15 mouse cellular contexts compared by ENCODE assay signal in genomic region chr7:139685336-139685735, GRCm38 (mm10). TPM values are rescaled to one million over a fixed set of nuclear protein-coding genes. Genes with fewer than 3 reads are reported as not detected.
DNase-seq lines count a peak whose midpoint lies in the region; ATAC-seq lines count a peak whose summit lies in the region.
"Had no signal": no experiment of that assay in that cellular context is flagged by ENCODE, and none has a peak within 500 bp of the region (broad histone marks: within the 10 kb centered on the region; RNA-seq: fewer than 3 reads in every experiment).

No protein-coding gene starts in this region.

- peak; percentile 23; the same call in 1 of the 2 replicates for ATAC-seq in kidney, embryonic 15.5 days (replicated peaks; ENCODE audit: low FRiP score)

- peak; percentile 14 for DNase-seq in cerebellum, adult 11-12 months
- no peak for DNase-seq in cerebellum, adult 8-10 months
- DNase-seq in kidney, adult 8-10 months = no peak
- peak; percentile 46 for DNase-seq in thymus, postnatal 0 days (ENCODE audit: low spot score)
- no peak for DNase-seq in thymus, postnatal 36 days
- DNase-seq in retina, postnatal 7 days (ENCODE audit: low read depth, low spot score) = peak; percentile 28
- no peak for DNase-seq in spleen, adult 18-20 months

- H3K4me1 ChIP-seq in kidney, embryonic 15.5 days = peaks cover 15% of the 10 kb centered on the region
- H3K4me1 ChIP-seq: limb, embryonic 15.5 days had no signal

- no peak overlapping the region for H3K27ac ChIP-seq in kidney, embryonic 15.5 days
- H3K27ac ChIP-seq: forebrain, embryonic 15.5 days; gastrocnemius, adult 2 months; heart, embryonic 13.5 days; limb, embryonic 15.5 days had no signal

- H3K9me3 ChIP-seq in kidney, embryonic 15.5 days (replicated peaks) = no peaks in the 10 kb centered on the region
- H3K9me3 ChIP-seq: forebrain, embryonic 15.5 days; heart, embryonic 13.5 days; limb, embryonic 15.5 days had no signal

- H3K36me3 ChIP-seq in kidney, embryonic 15.5 days = no peaks in the 10 kb centered on the region
- H3K36me3 ChIP-seq: forebrain, embryonic 15.5 days; heart, embryonic 13.5 days; limb, embryonic 15.5 days had no signal

- no peak overlapping the region for H3K4me2 ChIP-seq in kidney, embryonic 15.5 days
- H3K4me2 ChIP-seq: heart, embryonic 13.5 days; midbrain, embryonic 11.5 days had no signal

- 0 out of 2 replicates have a peak, but pooled peaks cover 7% of the 10 kb centered on the region for H3K27me3 ChIP-seq in kidney, embryonic 15.5 days
- H3K27me3 ChIP-seq: forebrain, embryonic 15.5 days had no signal

- H3K4me3 ChIP-seq in kidney, embryonic 15.5 days (replicated peaks) = no peak overlapping the region

- H3K9ac ChIP-seq in kidney, embryonic 15.5 days = no peak overlapping the region
- H3K9ac ChIP-seq: forebrain, embryonic 15.5 days; heart, embryonic 13.5 days; limb, embryonic 15.5 days had no signal

RNA-seq across cellular contexts. Expression of gene Cfap46, which starts 1.7 kb away (rescaled TPM):
- polyA plus RNA-seq in kidney, embryonic 15.5 days (2015; fragmentation: Nextera tagmentation; extraction: Ambion mirVana) = 0.19 and 0.21 TPM in 2 replicates
- 0.33 and 0.44 TPM in 2 replicates for polyA plus RNA-seq in thymus, postnatal 0 days (2015; fragmentation: Nextera tagmentation; extraction: Ambion mirVana)
- polyA plus RNA-seq: erythroblast, embryonic 14.5 days; heart, embryonic 13.5 days; liver, embryonic 16.5 days had no signal

Comparison
In these comparisons a context has a peak if more than half of its experiments do, and no peak if none do; other contexts are left out.
1. DNase-seq: peak in cerebellum, adult 11-12 months (single experiment), thymus, postnatal 0 days (single experiment) and retina, postnatal 7 days (single experiment); none in cerebellum, adult 8-10 months (single experiment), kidney, adult 8-10 months (0 of 2), thymus, postnatal 36 days (0 of 2) and spleen, adult 18-20 months (0 of 2).